Mouse (Mus musculus) embryo, embryonic 9.5 days (tissue): ENCODE measurements at regions not wholly inside any gene's neighbourhood (a gene's known extent, or its start where the extent isn't known, plus 50 kb on each side); places are given as distances from the start of the nearest gene placed in this dataset.
"Not testable (repeated sequence)": the region's sequence is repeated elsewhere in the genome, so short reads cannot be mapped to it uniquely, and the experiment has no call there.

Experiments
- DNase-seq: peaks from one replicate; pipeline ENCODE4 v3.0.0-alpha.2; 2017; ENCODE audit errors: extremely low spot score

DNA sequence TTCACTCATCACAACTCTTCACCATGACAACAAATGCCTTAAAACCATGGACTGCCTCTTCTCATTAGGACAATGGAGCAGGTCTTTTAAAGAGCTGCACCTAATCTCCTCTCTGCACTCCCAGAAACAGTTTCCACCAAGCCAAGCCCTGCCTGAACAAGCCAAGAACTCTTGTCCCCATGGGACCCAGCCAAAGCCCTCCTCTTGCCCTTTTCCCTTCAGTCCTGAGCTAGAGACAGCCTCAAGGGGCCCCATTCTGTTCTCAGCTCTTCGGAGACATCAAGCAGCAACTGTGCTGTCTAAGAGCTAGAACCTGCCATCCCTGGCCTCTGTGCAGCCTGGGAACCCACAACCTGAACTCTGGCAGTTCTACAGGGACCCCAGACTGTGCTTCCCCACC is 345.0 kb upstream of the Irak1bp1 start:
- no peak for DNase-seq

DNA sequence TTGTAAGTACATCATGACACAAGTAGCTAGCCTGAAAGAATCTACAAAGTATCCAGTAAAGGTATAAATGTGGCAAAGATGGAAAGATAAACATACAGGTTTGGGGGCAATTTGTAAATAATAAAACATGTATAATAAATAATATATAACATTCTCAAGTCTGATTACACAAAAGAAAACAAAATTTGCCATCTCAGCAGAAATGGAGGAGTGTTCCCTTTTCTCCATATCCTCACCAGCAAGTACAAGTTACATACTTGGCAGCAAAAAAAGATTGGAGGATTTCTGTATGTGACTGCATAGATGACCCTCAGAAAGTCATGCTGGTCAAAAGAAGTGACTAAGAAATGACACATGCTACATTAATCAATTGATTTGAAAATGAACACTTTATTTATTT is 335.9 kb upstream of the Irak1bp1 start:
- no peak for DNase-seq

DNA sequence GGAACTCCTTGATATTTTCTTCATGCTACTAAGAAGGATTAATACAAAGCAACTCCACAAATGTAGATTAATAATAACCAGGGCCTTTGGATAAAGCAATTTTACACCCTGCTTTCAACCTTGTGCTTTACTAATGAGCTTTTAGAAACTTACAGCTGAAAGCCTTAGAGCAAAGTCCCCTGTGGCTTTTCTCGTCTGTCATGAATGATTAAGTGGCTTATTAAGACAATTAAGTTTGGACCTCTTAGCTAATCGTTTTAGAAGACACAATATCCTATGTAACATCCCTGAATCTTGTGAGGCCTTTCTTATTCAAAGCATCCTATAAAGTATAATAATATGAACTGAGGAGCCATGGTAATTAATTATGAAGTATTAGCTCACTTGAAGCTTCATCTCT is 319.3 kb upstream of the Irak1bp1 start:
- DNase-seq: no peak

DNA sequence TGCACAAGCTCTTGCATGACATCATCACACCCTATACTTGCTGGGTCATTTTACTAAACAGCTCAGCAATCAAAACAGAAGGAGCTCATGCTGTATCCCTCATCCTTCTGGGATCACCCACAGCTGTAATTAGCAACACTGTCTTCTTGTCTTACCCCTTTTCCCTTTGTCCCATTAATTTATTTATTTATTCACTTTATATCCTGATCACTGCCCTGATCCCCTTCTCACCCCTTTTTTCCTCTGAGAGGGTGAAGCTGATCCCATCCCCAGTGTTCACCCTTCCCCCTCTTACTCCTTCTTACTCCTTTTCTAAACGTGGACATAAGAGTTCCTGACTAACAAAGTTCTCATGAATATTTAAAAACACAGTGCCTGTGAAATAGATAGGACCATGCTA is 310.3 kb upstream of the Irak1bp1 start:
- no peak for DNase-seq

- no peak for DNase-seq
These were observed 301.4 kb upstream of the Irak1bp1 start for GRCm38 (mm10) chr9:82527867-82528385.

DNA sequence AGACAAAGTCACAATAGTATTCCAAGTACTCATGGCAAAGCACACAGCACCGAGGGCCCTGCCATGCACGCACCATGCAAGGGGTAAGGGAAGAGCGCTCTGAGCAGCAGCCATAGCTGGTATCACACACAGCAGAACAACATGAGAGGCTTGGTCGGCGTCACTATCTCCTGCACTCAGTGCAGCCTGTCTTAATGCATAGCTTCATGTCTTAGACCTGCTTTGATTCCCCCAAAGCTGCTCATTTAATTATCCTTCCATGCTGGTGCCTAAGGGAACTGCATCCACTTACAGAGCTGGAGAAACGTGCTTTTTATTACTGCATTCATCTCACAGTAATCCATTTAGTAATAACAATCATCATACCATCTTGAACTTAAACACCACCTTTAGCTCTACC is 276.6 kb upstream of the Irak1bp1 start:
- DNase-seq: no peak

GRCm38 (mm10) chr9:82553213-82553612 is 276.1 kb upstream of the Irak1bp1 start:
- no peak for DNase-seq

GRCm38 (mm10) chr9:82562551-82563465 is 266.5 kb upstream of the Irak1bp1 start:
- no peak for DNase-seq

GRCm38 (mm10) chr9:82581373-82582018 is 247.8 kb upstream of the Irak1bp1 start:
- DNase-seq: no peak

GRCm38 (mm10) chr9:82609111-82609510 is 220.2 kb upstream of the Irak1bp1 start:
- no peak for DNase-seq

DNA sequence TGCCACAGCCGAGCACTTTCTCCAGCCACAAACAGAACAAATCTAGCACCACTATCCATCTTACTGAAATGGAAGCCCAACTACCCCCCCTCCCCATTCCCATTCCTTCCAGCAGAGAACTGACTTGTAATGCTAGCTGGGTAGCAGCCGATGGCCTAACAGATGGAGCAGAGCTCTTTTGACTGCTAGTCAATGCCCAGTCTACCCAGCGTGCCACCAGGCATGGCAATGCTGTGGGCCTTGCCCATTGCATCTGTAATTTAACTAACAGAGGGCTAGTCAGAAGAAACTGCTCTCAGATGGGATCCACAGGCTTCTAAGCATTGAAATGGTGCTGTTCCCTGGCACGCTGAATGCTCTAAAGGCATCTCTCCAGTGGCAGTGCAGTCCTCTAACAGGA is 219.4 kb upstream of the Irak1bp1 start:
- no peak for DNase-seq

DNA sequence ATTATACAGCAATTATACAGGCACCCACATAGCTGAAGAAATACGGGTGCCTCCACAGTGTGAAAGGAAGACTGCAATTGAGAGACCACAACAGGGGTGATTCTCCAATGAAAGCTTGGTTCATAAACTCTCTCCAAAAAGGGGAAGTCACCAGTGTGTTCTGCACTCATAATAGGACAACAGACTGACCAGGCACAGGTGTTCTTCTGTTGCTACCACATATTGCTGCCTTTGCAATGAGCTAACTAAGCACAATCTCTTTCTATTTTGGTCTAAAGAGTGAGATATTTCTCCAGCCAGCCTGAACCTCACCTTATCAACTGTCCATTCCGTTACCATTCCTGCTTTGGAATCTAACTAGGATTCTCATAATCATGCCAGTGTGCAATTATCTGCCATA is 216.8 kb upstream of the Irak1bp1 start:
- no peak for DNase-seq

DNA sequence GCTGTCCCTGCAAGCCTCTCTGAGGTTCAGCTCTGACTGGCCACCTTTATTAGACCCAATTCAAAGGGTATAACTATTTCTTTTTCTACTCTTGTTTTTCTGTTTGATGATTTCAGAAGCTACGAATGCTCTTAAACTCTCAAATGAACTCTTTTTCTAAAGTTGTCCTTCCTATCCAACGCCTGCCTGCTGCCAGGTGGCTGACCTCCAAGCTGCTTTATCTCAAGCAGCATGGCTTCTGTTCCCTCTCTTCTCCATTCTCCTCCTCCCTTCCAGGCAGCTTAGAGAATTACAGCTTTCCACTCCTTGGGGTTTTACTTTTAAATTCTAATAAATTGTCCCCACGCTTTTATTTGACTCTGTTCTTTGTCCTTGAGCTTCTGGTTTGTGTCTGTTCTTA is 196.9 kb upstream of the Irak1bp1 start:
- no peak for DNase-seq

- DNase-seq: no peak
These were observed 189.1 kb upstream of the Irak1bp1 start for GRCm38 (mm10) chr9:82640277-82640676.

- DNase-seq: peak; percentile 9
These were observed 185.4 kb upstream of the Irak1bp1 start for GRCm38 (mm10) chr9:82643900-82644299.

- not testable (repeated sequence) for DNase-seq
These were observed 173.8 kb upstream of the Irak1bp1 start for GRCm38 (mm10) chr9:82655511-82655910.

- no peak for DNase-seq
These were observed 147.1 kb upstream of the Irak1bp1 start for GRCm38 (mm10) chr9:82682196-82682595.

DNA sequence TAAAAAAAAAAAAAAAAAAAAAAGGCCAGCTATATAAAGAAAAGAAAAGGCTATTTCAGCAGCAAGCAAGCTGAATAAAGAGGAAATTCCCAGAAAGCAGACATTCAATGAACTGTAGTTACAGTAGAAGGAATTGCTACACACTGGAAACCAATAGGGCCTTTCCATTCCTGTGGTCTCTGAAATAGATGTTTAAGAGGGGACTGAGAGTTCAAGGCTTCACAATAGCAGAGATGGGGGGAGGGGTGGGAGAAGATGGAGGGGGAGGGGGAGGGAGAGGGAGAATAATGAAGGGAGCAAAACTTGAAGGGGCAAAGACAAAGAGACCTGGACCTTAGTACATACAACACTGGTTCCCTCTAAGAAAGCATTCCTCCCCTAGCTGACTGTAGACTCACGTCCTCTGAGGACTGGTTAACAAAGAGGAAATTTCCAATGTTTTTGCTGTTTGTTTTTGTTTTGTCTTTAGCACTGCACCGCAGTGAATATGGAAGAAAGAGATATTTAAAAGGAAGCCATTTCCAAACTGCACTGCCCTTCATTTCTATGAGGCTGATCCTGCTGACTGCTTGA is 119.8 kb upstream of the Irak1bp1 start:
- DNase-seq: peak; percentile 6

- no peak for DNase-seq
These were observed 119.2 kb upstream of the Irak1bp1 start for GRCm38 (mm10) chr9:82709991-82710593.

DNA sequence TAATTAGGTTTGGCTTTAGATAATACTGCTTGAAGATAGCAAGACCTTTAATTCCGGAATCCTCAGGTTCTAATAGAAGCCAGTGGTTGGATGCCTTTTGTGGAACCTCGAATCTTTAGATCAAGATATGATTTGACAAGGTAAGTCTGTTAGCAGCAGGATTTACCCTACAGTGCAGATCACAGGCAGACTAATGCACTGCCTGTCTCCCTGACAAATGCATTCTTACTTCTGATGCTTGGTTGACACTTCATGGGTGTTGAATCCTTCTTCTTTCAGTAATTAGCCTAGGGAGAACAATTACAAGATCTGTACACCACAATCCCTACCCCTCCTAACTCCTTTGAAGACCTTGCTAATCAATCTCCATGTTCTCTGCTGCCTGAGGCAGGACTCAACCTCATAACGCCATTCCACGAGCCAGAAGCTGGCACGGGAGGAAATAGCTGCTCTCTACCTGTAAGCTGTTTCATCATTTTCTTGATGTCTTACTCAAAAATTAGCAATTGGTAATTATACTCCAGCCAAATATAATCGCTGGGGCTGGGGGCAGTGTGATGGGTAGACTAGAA is 118.3 kb upstream of the Irak1bp1 start:
- DNase-seq: no peak

- DNase-seq: no peak
These were observed 116.3 kb upstream of the Irak1bp1 start for GRCm38 (mm10) chr9:82712769-82713733.
